Mouse (Mus musculus) cerebral cortex, adult 2 months (tissue): ENCODE measurements around the gene Gm3417.

ENCODE experiments used
- WGBS: fragments of 180-500 bp; shearing (Covaris S2); methylation state at CpG from one replicate; pipeline ENCODE4 v1.1.7; 2018; 5-methylcytosine and 5-hydroxymethylcytosine counted together

Gene Gm3417

GRCm38 (mm10) chr17:14958686-14959327 lies 19.8 kb downstream of the Gm3417 start:
- WGBS, result 87% methylated on average over 5 of the region's 5 CpGs

DNA sequence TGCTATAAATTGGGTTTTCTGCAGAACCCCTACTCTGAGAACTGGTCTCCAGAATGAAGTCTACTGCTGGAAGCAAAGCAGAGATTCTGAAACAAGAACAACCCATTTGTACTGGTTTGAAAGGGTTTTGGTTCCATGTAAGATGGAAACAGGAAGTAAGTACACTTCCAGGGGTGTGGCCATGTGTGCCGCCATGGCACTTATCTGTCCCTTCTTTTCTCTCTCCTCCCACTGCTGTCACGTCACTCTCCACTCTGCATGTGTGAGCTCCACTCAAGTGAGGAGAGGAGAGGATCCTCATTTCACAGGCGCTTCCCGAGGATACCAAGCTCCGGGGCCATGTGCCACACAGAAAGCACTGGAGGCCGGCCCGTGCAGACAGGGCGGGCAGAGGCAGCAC lies 25.1 kb downstream of the Gm3417 start:
- WGBS, result 89% methylated on average over 8 of the region's 8 CpGs

DNA sequence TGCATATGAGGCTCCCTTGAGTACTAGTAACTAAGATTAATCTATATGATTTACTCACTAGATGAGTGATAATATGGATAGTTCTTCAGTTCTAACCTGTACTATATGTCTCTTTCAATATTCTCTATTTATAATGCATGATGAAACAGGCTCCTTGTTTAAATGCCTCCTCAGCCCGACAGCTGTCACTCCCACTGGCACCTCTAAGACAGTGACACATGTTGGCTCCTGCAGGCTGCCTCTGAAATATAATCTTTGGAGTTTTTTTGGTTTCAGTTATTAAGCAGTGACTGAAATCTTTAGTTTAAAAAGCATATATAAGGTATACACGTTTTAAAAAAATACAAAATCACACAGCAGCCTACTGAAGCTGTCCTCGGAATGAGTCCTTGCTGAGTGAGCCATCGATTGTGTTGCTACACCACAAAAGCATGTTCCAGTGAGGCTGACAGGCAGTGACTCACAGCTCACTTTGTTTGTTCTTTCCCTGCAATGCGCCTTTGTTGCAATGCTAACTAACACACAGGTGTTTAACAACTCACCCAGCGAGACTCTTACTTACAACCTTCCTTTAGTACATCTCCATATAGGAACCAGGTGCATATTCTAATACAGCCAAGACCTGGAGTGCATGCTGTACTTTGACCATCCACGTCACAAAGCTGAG lies 29.3 kb downstream of the Gm3417 start:
- WGBS, result 61% methylated on average over 7 of the region's 7 CpGs

DNA sequence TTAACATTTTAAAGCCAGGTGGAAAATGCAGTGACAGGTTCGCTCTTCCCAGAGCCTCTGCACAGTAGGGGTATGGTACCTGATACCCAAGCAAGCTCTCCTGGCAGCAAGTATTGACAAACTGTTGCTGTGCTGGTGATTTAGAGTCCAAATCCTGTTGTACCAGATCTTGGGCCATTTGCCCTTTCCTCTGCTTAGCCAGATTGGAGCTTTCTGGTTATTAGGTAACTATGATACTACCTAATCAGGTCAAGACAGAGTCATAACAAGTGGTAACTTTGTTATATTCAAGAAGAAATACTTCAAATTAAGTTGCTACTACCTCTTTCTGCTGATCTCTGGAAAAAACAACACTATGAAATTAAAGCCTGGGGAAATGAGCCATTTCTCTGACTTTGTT lies 34.0 kb downstream of the Gm3417 start:
- 93% methylated on average over 1 of the region's 1 CpGs for WGBS

- 9% methylated on average over 16 of the region's 16 CpGs for WGBS
Observed at GRCm38 (mm10) chr17:14943729-14944059, 34.9 kb downstream of the Gm3417 start.

DNA sequence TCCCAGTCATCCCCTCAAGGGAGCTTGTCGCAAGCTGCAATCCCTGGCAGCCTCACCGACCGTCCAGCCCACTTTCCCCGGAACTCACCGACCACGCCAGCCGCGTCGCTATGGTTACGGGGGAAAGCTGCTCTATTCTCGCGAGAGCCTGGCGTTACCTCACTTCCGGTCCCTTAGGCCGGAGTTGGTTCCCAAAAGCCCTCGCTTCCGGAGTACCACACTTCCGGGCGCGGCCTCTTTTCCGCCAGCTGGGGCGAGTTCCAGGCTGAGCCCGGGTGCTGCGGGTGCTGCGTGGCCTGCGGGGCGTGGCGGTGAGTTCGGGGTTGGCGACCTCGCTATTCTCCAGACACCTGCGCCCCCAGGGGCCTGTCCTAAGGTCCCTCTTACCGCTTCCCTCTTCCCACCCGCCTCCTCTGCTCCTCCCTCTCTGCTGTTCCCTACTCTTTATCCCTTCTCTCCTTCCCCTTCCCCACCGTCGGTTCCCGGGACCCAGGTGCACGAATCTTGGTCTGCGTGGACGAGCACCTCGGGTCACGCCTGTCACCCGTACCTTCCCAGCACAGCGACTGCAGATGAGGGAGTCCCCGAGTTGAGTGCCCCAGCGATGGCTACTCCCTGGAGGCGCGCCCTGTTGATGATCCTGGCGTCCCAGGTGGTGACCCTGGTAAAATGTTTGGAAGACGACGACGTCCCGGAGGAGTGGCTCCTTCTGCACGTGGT lies 35.4 kb downstream of the Gm3417 start, which contains the start of the genes Wdr27 and 1600012H06Rik:
Gene Wdr27 (minus strand): TSS at position 150 of the 720 bp plus-strand sequence.
Gene 1600012H06Rik (plus strand): TSS at position 176 of the 720 bp plus-strand sequence.
- under 1% methylated on average over 54 of the region's 54 CpGs for WGBS

DNA sequence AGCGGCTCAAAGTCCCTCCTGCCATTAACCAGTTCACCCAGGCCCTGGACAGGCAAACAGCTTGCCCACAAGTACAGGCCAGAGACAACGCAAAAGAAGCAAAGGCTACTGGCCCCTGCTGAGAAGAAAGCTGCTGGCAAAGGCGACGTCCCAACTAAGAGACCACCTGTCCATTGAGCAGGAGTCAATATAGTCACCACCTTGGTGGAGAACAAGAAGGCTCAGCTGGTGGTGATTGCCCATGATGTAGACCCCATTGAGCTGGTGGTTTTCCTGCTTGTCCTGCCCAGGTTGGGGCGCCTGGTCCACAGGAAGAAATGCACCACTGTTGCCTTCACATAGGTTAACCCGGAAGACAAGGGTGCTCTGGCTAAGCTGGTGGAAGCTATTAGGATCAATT lies 36.4 kb downstream of the Gm3417 start:
- 61% methylated on average over 6 of the region's 6 CpGs for WGBS

- WGBS, result 71% methylated on average over 5 of the region's 5 CpGs
Observed at GRCm38 (mm10) chr17:14935841-14936605, 42.6 kb downstream of the Gm3417 start.

GRCm38 (mm10) chr17:14935280-14935679 lies 43.3 kb downstream of the Gm3417 start:
- WGBS, result 79% methylated on average over 14 of the region's 14 CpGs

- WGBS, result 89% methylated on average over 5 of the region's 5 CpGs
Observed at GRCm38 (mm10) chr17:14931469-14931868, 47.1 kb downstream of the Gm3417 start.

DNA sequence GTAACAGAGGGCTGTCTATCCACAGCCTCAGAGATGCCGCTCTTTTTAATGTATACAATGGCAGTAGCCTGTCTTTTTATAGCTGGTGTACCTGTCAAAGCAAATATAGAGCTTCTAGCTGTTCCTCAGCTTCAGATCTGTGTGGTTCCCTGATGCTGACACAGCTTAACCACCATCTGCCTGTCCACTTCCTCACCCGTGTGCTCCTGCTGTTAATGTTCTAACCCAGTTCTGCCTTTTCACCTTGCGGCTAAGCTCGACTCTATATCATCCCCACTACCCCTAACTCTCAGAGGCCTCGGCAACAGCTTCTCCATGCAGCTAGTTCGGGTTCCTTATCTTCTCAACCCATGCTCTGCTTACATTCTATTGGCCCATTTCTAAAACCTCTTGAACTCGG lies 47.9 kb downstream of the Gm3417 start:
- WGBS, result 88% methylated on average over 7 of the region's 7 CpGs

DNA sequence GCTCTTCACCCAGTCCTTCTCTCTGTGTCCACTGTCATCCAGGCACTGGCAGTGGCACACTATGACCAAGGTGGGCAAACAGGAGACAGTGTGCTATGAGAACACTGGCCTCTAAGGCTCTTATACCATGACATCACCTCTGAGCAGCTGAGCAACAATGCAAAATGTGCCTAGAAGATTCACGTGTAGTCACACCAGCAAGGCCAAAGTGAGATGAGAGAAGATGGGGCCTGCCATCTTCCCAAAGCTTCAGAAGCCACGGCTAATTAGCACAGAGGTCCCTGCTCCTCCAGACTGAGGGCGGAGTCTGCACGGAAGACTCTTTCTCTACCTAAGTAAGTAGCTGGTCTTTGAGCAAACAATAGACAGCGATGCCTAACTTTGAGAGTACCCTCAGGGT lies 50.0 kb downstream of the Gm3417 start:
- WGBS, result 76% methylated on average over 5 of the region's 5 CpGs

DNA sequence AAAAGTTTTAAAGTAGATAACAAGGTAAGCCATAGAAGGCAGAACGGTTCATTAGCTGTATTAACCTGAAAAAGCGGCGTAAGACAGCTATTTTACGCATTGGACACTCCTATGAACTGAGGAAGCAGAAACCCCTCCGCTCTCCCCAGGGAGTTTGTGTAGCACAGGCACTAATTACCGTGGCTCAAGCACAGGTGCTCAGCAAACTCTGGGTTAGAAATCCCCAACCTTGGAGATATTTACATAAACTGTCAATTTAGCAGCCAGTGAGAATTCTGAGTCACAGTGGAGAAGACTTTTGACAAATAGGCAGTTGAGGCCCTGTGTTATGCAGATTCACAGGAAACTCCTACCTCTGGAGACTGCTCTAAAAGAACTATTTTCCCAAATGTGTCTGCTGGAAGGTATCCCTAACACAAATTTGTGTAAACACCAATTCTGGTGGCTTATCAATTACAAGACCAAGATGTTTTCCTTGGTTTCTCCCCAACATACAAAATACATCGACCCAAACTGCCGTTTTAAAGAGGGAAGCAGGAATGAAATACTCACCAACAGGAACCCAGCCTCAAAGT lies 50.9 kb downstream of the Gm3417 start:
- WGBS, result 89% methylated on average over 8 of the region's 8 CpGs

GRCm38 (mm10) chr17:14921582-14921981 lies 57.0 kb downstream of the Gm3417 start:
- 71% methylated on average over 6 of the region's 6 CpGs for WGBS

DNA sequence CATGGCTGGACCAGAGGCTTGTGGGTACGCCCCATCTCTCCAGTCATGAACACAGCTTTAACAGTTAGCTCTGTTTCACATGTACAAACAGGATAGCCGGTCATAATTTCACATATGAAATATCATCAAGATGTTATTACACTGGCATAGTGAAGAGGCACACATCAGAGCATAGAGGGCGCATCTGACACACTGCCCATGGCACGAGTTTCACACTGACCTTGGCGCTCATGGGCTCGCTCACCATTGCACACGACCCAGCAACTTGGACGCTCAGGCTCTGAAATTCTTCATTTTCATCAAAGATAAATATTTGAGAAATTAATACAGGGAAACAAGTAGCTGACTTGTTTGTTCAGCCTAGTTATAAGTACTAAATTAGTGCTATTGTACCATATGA lies 60.7 kb downstream of the Gm3417 start:
- WGBS, result 89% methylated on average over 8 of the region's 8 CpGs

- 92% methylated on average over 4 of the region's 4 CpGs for WGBS
Observed at GRCm38 (mm10) chr17:14914401-14914800, 64.2 kb downstream of the Gm3417 start.
